Mouse (Mus musculus) liver, adult 2 months (tissue): ENCODE results near the gene Ryr1. TPM values are rescaled to one million over a fixed set of nuclear protein-coding genes. Genes with fewer than 3 reads are reported as not detected.

ENCODE experiments used
- DNase-seq: peaks from one replicate; pipeline ENCODE4 v3.0.0-alpha.2; 2011; ENCODE audit warnings: low read depth, low spot score; ENCODE audit errors: extremely low read depth
- H3K27ac ChIP-seq: fragments of 200-500 bp; replicated peaks from 2 replicates; pipeline ENCODE4 v1.5.1; 2012; ENCODE audit warnings: low read depth, mild to moderate bottlenecking, control low read depth, inconsistent platforms, low read length; ENCODE audit not compliant: insufficient read depth
- H3K27me3 ChIP-seq: fragments of 200-500 bp; 2 replicates; pipeline ENCODE4 v1.6.1; 2012; ENCODE audit warnings: mild to moderate bottlenecking, moderate library complexity, low read length, inconsistent platforms; ENCODE audit not compliant: control insufficient read depth, insufficient read depth
- H3K36me3 ChIP-seq: fragments of 200-500 bp; 2 replicates; pipeline ENCODE4 v1.6.1; 2012; ENCODE audit warnings: low read length, inconsistent platforms; ENCODE audit not compliant: control insufficient read depth, insufficient read depth
- H3K4me1 ChIP-seq: fragments of 200-500 bp; 2 replicates; pipeline ENCODE4 v1.6.1; 2011; ENCODE audit warnings: low read length; ENCODE audit not compliant: control insufficient read depth, insufficient read depth
- H3K4me3 ChIP-seq: fragments of 200-500 bp; 2 replicates; pipeline ENCODE4 v1.5.1; 2011; ENCODE audit warnings: low read depth, mild to moderate bottlenecking, control low read depth, low read length, moderate library complexity; ENCODE audit not compliant: insufficient read depth
- H3K79me2 ChIP-seq: fragments of 200-500 bp; 2 replicates; pipeline ENCODE4 v1.6.1; 2012; ENCODE audit warnings: inconsistent platforms, mild to moderate bottlenecking, low read length, moderate library complexity; ENCODE audit not compliant: control insufficient read depth, insufficient read depth
- H3K9ac ChIP-seq: fragments of 200-500 bp; 2 replicates; pipeline ENCODE4 v1.6.1; 2012; ENCODE audit warnings: low read depth, mild to moderate bottlenecking, control low read depth, inconsistent platforms, low read length
- CTCF ChIP-seq: fragments of 200-500 bp; IDR thresholded peaks from 2 replicates; pipeline ENCODE4 v1.5.1; 2011; ENCODE audit warnings: low read depth, low read length, control low read depth
- POLR2A ChIP-seq: fragments of 200-500 bp; IDR thresholded peaks from 2 replicates; pipeline ENCODE4 v1.6.1; 2011; ENCODE audit warnings: low read length, control low read depth; ENCODE audit not compliant: insufficient read depth; ENCODE audit errors: extremely low read depth
- WGBS: fragments of 180-500 bp; shearing (Covaris S2); methylation state at CpG from one replicate; pipeline ENCODE4 v1.1.7; 2018; 5-methylcytosine and 5-hydroxymethylcytosine counted together
- polyA plus RNA-seq: library from polyadenylated mRNA; depleted of rRNA; stranded (reverse); fragments of >200 nt; gene quantifications from 2 replicates; pipeline ENCODE4 v1.2.3, GENCODE M21; 2012
- total RNA-seq: library from RNA; depleted of rRNA; stranded (reverse); fragments of >200 nt; gene quantifications from 2 replicates; pipeline ENCODE4 v1.2.3, GENCODE M21; 2014

The Ryr1 gene
- total and polyA plus RNA-seq, 2 experiments, result 0.01 to 0.46 TPM

DNA sequence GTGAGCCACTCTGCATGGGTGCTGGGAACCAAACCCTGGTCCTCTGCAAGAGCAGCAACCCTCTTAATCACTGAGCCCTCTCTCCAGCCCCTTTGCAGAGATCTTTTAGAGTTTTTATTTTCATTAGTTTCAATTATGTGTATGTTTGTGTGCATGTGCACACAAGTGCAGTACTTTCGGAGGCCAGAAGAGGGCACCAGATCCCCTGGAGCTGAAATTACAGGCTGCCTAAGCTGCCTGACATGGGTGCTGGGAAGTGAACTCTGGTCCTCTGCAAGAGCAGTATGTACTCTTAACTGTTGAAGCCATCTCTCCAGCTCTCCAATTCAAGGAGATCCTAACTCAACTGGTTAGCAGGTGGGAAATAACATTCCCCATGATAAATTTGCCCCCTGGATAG, 110.0 kb downstream of the Ryr1 start:
- H3K27ac ChIP-seq, result no peak overlapping the region
- H3K79me2 ChIP-seq, result no peaks in the 10 kb centered on the region
- DNase-seq, result no peak
- WGBS, result 90% methylated on average over 1 of the region's 1 CpGs
- no peaks in the 10 kb centered on the region for H3K36me3 ChIP-seq
- no peak overlapping the region for H3K4me3 ChIP-seq
- no peak overlapping the region for H3K9ac ChIP-seq
- H3K27me3 ChIP-seq, result peaks cover 12% of the 10 kb centered on the region
- H3K4me1 ChIP-seq, result no peaks in the 10 kb centered on the region
- TF ChIP-seq POLR2A (no peak), CTCF (peak; percentile 13; the same call in 1 of the 2 replicates)

DNA sequence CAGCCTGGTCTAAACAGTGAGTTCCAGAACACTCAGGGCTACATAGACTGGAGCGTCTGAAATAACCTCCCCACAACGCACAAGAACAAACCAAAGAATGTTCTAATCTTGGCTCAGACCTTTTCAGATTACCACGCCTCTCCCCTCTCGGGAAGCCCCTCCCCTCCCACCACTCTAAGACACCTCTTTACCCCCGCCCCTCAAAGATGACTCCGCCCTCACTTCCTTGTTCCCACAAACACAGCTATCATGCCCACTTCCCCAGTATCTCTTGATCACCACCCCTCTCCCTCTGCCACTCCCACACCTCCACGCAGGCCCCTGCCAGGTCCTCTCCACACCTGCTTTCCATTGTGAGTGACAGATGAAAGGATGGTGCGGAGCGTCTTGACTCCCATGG, 116.3 kb downstream of the Ryr1 start:
- Histone ChIP-seq H3K79me2 (no peaks in the 10 kb centered on the region), H3K36me3 (no peaks in the 10 kb centered on the region), H3K27me3 (no peaks in the 10 kb centered on the region), H3K27ac (no peak overlapping the region), H3K4me3 (no peak overlapping the region), H3K4me1 (no peaks in the 10 kb centered on the region), H3K9ac (no peak overlapping the region)
- TF ChIP-seq CTCF (no peak), POLR2A (no peak)
- WGBS, result 79% methylated on average over 9 of the region's 9 CpGs
- no peak for DNase-seq

GRCm38 (mm10) chr7:29008171-29008570, 116.8 kb downstream of the Ryr1 start:
- Histone ChIP-seq H3K27me3 (no peaks in the 10 kb centered on the region), H3K27ac (no peak overlapping the region), H3K9ac (no peak overlapping the region), H3K4me3 (no peak overlapping the region), H3K4me1 (no peaks in the 10 kb centered on the region), H3K79me2 (no peaks in the 10 kb centered on the region), H3K36me3 (no peaks in the 10 kb centered on the region)
- WGBS, result 90% methylated on average over 10 of the region's 10 CpGs
- TF ChIP-seq CTCF, result no peak
- TF ChIP-seq POLR2A, result no peak
- no peak for DNase-seq

- Histone ChIP-seq H3K79me2 (no peaks in the 10 kb centered on the region), H3K4me3 (no peak overlapping the region), H3K27ac (0 out of 2 replicates have a peak overlapping the region, but pooled peaks have one; percentile 16), H3K9ac (no peak overlapping the region), H3K27me3 (no peaks in the 10 kb centered on the region), H3K36me3 (no peaks in the 10 kb centered on the region), H3K4me1 (no peaks in the 10 kb centered on the region)
- 68% methylated on average over 9 of the region's 9 CpGs for WGBS
- TF ChIP-seq CTCF (no peak), POLR2A (no peak)
- peak; percentile 15 for DNase-seq
Measured at GRCm38 (mm10) chr7:29007224-29008101, 117.5 kb downstream of the Ryr1 start.

DNA sequence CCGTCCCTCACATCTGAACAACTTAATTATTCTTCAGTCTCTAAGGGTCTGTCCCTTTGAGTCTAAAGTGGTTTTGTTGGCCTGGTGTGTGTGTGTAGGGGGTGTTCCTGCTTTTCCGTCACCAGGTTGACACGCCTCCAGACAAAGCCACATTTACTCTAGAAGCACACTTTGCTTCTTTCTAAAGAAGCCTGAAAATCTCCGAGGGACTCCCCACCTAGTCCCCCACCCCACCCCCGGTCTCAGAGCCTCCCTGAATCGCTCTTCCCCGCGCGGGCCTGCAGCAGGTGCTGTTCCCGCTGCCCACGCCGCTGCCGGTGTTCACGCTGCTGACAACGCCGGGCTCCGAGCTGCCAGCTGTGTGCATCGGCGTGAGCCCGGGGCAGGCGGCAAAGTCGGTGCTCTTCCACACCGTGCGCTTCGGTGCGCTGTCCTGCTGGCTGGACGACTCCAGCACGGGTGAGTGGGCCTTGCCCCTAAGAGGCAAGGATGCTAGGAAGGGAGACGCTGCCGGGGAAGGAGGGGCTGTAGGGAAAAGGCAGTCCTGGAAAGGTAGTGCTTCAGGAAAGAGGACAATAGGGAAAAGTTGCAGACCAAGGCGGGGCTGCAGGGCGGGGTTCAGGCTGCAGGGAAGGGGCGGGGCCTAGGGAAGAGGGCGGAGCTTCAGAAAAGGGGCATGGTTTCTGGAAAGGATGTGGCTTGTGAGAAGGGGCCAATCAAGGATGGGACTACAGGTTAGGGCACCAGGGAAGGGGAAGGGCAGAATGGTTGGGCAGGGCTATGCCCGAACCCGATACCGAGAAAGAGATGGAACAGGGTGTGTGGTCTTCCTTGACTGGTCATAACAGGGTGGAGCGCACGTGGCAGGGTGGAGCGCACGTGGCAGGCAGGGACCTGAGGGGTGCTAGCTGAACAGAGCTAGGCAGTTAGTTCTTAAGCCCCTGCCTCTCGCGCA, 124.1 kb downstream of the Ryr1 start:
- no peak for TF ChIP-seq CTCF
- no peak for TF ChIP-seq POLR2A
- Histone ChIP-seq H3K4me1 (peaks cover 3% of the 10 kb centered on the region; the same call in 1 of the 2 replicates), H3K27ac (no peak overlapping the region), H3K27me3 (peaks cover 7% of the 10 kb centered on the region; the same call in 1 of the 2 replicates), H3K9ac (peak overlapping the region; percentile 15; the same call in 1 of the 2 replicates), H3K36me3 (no peaks in the 10 kb centered on the region), H3K4me3 (peak overlapping the region; percentile 35; the same call in 1 of the 2 replicates), H3K79me2 (no peaks in the 10 kb centered on the region)
- no peak for DNase-seq
- WGBS, result 14% methylated on average over 43 of the region's 43 CpGs
